Mouse (Mus musculus): ENCODE data around the gene Elovl4. TPM values are rescaled to one million over a fixed set of nuclear protein-coding genes. Genes with fewer than 3 reads are reported as not detected.

The Elovl4 gene
- total RNA-seq (2012; rRNA removed) (not detected in 2 replicates), polyA plus RNA-seq (2012; ENCODE audit: insufficient read depth in 1 of 2, insufficient read length in 2 of 2, low read depth in 1 of 2, low replicate concordance in 2 of 2, missing spikeins in 1 of 2) (not detected)

- no peaks in the 10 kb centered on the region for H3K4me1 ChIP-seq (ENCODE audit: control insufficient read depth in 1 of 2, insufficient read depth in 2 of 2, low read length in 2 of 2)
- TF ChIP-seq MAFK (IDR thresholded peaks at IDR 0.05; ENCODE audit: borderline replicate concordance, low read depth, low read length) (no peak), CHD2 (IDR thresholded peaks at IDR 0.05; ENCODE audit: low read length) (no peak), POLR2AphosphoS5 (IDR thresholded peaks at IDR 0.05; ENCODE audit: borderline replicate concordance, low read depth, low read length) (no peak), ZC3H11A (IDR thresholded peaks at IDR 0.05; ENCODE audit: low read depth, low read length) (no peak), EP300 (IDR thresholded peaks at IDR 0.05; ENCODE audit: low read depth in 1 of 2, low read length in 2 of 2) (no peak), RCOR1 (IDR thresholded peaks at IDR 0.05; ENCODE audit: low read depth, low read length) (no peak), USF2 (IDR thresholded peaks at IDR 0.05; ENCODE audit: borderline replicate concordance in 1 of 2, insufficient read depth in 1 of 2, low read depth in 1 of 2, low read length in 2 of 2) (no peak), TAL1 (IDR thresholded peaks at IDR 0.05; ENCODE audit: low read length) (no peak), MYB (IDR thresholded peaks at IDR 0.05; ENCODE audit: low read depth, low read length) (no peak), JUND (IDR thresholded peaks at IDR 0.05; ENCODE audit: low read depth, low read length) (no peak), MYC (IDR thresholded peaks at IDR 0.05; ENCODE audit: low read depth, low read length) (no peak), SMC3 (IDR thresholded peaks at IDR 0.05; ENCODE audit: low read depth, low read length) (no peak), KAT2A (conservative IDR thresholded peaks at IDR 0.05; ENCODE audit: low read depth, low read length) (no peak), MAZ (IDR thresholded peaks at IDR 0.05; ENCODE audit: low read depth, low read length) (no peak)
- no peaks in the 10 kb centered on the region for H3K79me2 ChIP-seq (ENCODE audit: control insufficient read depth, insufficient read depth, low read length, poor library complexity)
- H3K9me3 ChIP-seq (replicated peaks; ENCODE audit: insufficient read depth, low read length) = no peaks in the 10 kb centered on the region
- H3K36me3 ChIP-seq (ENCODE audit: control insufficient read depth in 1 of 2, insufficient read depth in 2 of 2, low read length in 2 of 2) = no peaks in the 10 kb centered on the region
- no peak within 1 kb of the TSS for H3K4me3 ChIP-seq (ENCODE audit: control insufficient read depth in 1 of 2, insufficient read depth in 1 of 2, low read depth in 2 of 2, low read length in 2 of 2)
- no peak for DNase-seq (ENCODE audit: low read depth, low spot score)
- no peaks in the 10 kb centered on the region; a peak in 1 of 4 replicates for H3K27me3 ChIP-seq (ENCODE audit: control insufficient read depth in 1 of 2, insufficient read depth in 2 of 2, low read length in 2 of 2)
- no peak within 1 kb of the TSS for H3K27ac ChIP-seq (ENCODE audit: control insufficient read depth, low read depth, low read length)
- H3K9ac ChIP-seq (ENCODE audit: control insufficient read depth, low read depth, low read length, poor library complexity, severe bottlenecking) = no peak within 1 kb of the TSS
Measured at GRCm38 (mm10) chr9:83805977-83806815, at the start of gene Elovl4. TSS of gene Elovl4 (minus strand) at chr9:83806277.

GRCm38 (mm10) chr9:83852464-83852863 lies 46.4 kb upstream of the Elovl4 start:
- TF ChIP-seq E2F4 (IDR thresholded peaks at IDR 0.05; ENCODE audit: borderline replicate concordance, low read depth, low read length) (no peak), TCF12 (IDR thresholded peaks at IDR 0.05; ENCODE audit: low read depth, low read length) (no peak)
- H3K36me3 ChIP-seq (ENCODE audit: control insufficient read depth in 1 of 2, insufficient read depth in 2 of 2, low read length in 2 of 2) = peaks cover 0 to 8% of the 10 kb centered on the region in 2 experiments; a peak in 2 of 4 replicates
- peak; percentile 30 for DNase-seq (ENCODE audit: low read depth, low spot score)

More at GRCm38 (mm10) chr9:83852464-83852863, 46.4 kb upstream of the Elovl4 start:
- no peaks in the 10 kb centered on the region for H3K79me2 ChIP-seq (ENCODE audit: control insufficient read depth, insufficient read depth, low read length, poor library complexity)
- H3K4me3 ChIP-seq (ENCODE audit: control insufficient read depth in 1 of 2, insufficient read depth in 1 of 2, low read depth in 2 of 2, low read length in 2 of 2) = no peak overlapping the region
- no peaks in the 10 kb centered on the region for H3K27me3 ChIP-seq (ENCODE audit: control insufficient read depth in 1 of 2, insufficient read depth in 2 of 2, low read length in 2 of 2)
- no peak overlapping the region for H3K9ac ChIP-seq (ENCODE audit: control insufficient read depth, low read depth, low read length, poor library complexity, severe bottlenecking)
- H3K9me3 ChIP-seq (replicated peaks; ENCODE audit: insufficient read depth, low read length) = no peaks in the 10 kb centered on the region
- H3K27ac ChIP-seq (ENCODE audit: control insufficient read depth, low read depth, low read length) = no peak overlapping the region
- no peaks in the 10 kb centered on the region for H3K4me1 ChIP-seq (ENCODE audit: control insufficient read depth in 1 of 2, insufficient read depth in 2 of 2, low read length in 2 of 2)
